Mouse (Mus musculus): ENCODE measurements around the gene Evi5l. TPM values are rescaled to one million over a fixed set of nuclear protein-coding genes. Genes with fewer than 3 reads are reported as not detected.

Evi5l gene
- polyA plus RNA-seq, 1 experiment: 5.7 TPM

- Histone ChIP-seq H3K4me3 (ENCODE audit: low read depth, low read length) (no peak overlapping the region), H3K27ac (ENCODE audit: insufficient read depth, low read length) (no peak overlapping the region), H3K4me1 (ENCODE audit: control insufficient read depth, insufficient read depth, low read length) (peaks cover 1% of the 10 kb centered on the region), H3K9ac (ENCODE audit: low read depth, poor library complexity, severe bottlenecking) (no peak overlapping the region), H3K9me3 (replicated peaks; ENCODE audit: control insufficient read depth, insufficient read depth, low read length, poor library complexity, severe bottlenecking) (no peaks in the 10 kb centered on the region), H3K27me3 (ENCODE audit: control insufficient read depth, insufficient read depth, low read length, poor library complexity, severe bottlenecking) (no peaks in the 10 kb centered on the region), H3K36me3 (ENCODE audit: control insufficient read depth, insufficient read depth, low read length, poor library complexity, severe bottlenecking) (peaks cover 29% of the 10 kb centered on the region)
- TF ChIP-seq CTCF (IDR thresholded peaks at IDR 0.05; ENCODE audit: low read depth, low read length) (no peak), EP300 (IDR thresholded peaks at IDR 0.05; ENCODE audit: insufficient read depth, low read depth, low read length) (no peak), POLR2A (IDR thresholded peaks at IDR 0.05; ENCODE audit: insufficient read depth, low read length) (no peak)
These were observed 90.5 kb downstream of the Evi5l start for GRCm38 (mm10) chr8:4256911-4257310.

DNA sequence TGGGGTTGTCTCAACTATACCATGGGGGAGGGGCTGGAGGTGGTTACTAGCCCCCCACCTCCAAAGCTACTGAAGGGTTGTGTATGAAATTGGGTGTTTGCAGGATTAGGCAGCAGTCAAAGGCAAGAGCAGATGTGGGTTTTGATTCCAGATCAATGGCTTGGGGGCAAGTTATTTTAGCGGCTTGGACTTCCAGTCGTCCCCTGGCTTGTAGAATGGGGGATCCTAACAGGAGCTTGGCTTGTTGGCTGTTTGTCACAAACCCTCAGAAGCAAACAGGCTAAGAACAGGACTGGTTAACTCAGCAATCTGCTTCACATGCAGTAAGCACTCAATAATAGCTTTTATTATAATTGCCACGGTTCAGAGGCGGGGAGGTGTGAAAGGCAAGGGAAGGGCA lies 91.0 kb downstream of the Evi5l start:
- Histone ChIP-seq H3K4me1 (ENCODE audit: control insufficient read depth, insufficient read depth, low read length) (peaks cover 1% of the 10 kb centered on the region), H3K27ac (ENCODE audit: insufficient read depth, low read length) (no peak overlapping the region)

DNA sequence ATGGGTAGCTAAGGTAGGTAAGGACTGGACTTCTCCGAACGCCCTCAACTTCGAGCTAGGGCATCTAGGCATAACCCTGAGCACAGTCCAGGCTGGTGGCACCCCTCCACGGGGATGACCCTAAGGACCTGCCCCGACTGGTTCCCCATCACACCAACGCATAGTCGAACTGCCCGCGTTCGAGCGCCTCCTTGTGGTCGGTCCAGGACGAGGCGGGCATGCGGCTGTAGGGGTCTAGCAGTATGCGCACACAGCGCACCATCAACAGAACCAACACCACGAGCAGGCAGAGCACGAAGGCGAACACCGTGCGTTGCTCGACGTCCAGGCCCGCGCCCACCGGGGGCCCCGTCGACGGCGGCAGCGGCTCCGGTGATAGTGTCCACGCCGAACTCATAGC lies 91.9 kb downstream of the Evi5l start:
- Histone ChIP-seq H3K36me3 (ENCODE audit: control insufficient read depth, insufficient read depth, low read length, poor library complexity, severe bottlenecking) (peaks cover 42% of the 10 kb centered on the region), H3K9me3 (replicated peaks; ENCODE audit: control insufficient read depth, insufficient read depth, low read length, poor library complexity, severe bottlenecking) (no peaks in the 10 kb centered on the region), H3K27ac (ENCODE audit: insufficient read depth, low read length) (peak overlapping the region; percentile 34; the same call in 1 of the 2 replicates), H3K9ac (ENCODE audit: low read depth, poor library complexity, severe bottlenecking) (peak overlapping the region; percentile 51), H3K4me1 (ENCODE audit: control insufficient read depth, insufficient read depth, low read length) (peaks cover 1% of the 10 kb centered on the region), H3K27me3 (ENCODE audit: control insufficient read depth, insufficient read depth, low read length, poor library complexity, severe bottlenecking) (no peaks in the 10 kb centered on the region), H3K4me3 (ENCODE audit: low read depth, low read length) (peak overlapping the region; percentile 70)
- TF ChIP-seq EP300 (IDR thresholded peaks at IDR 0.05; ENCODE audit: insufficient read depth, low read depth, low read length) (0 out of 2 replicates have a peak, but pooled peaks have one; percentile 50), CTCF (IDR thresholded peaks at IDR 0.05; ENCODE audit: low read depth, low read length) (peak; percentile 98), POLR2A (IDR thresholded peaks at IDR 0.05; ENCODE audit: insufficient read depth, low read length) (no peak)

More for the DNA sequence above, 91.0 kb downstream of the Evi5l start:
- no peaks in the 10 kb centered on the region for H3K27me3 ChIP-seq (ENCODE audit: control insufficient read depth, insufficient read depth, low read length, poor library complexity, severe bottlenecking)
- H3K9ac ChIP-seq (ENCODE audit: low read depth, poor library complexity, severe bottlenecking): peak overlapping the region; percentile 51; the same call in 1 of the 2 replicates
- peaks cover 33% of the 10 kb centered on the region for H3K36me3 ChIP-seq (ENCODE audit: control insufficient read depth, insufficient read depth, low read length, poor library complexity, severe bottlenecking)
- H3K9me3 ChIP-seq (replicated peaks; ENCODE audit: control insufficient read depth, insufficient read depth, low read length, poor library complexity, severe bottlenecking): no peaks in the 10 kb centered on the region
- no peak for TF ChIP-seq EP300 (IDR thresholded peaks at IDR 0.05; ENCODE audit: insufficient read depth, low read depth, low read length)
- TF ChIP-seq POLR2A (IDR thresholded peaks at IDR 0.05; ENCODE audit: insufficient read depth, low read length): no peak
- no peak for TF ChIP-seq CTCF (IDR thresholded peaks at IDR 0.05; ENCODE audit: low read depth, low read length)
- H3K4me3 ChIP-seq (ENCODE audit: low read depth, low read length): no peak overlapping the region

GRCm38 (mm10) chr8:4258678-4259077 lies 92.3 kb downstream of the Evi5l start:
- Histone ChIP-seq H3K36me3 (ENCODE audit: control insufficient read depth, insufficient read depth, low read length, poor library complexity, severe bottlenecking) (peaks cover 44% of the 10 kb centered on the region), H3K9me3 (replicated peaks; ENCODE audit: control insufficient read depth, insufficient read depth, low read length, poor library complexity, severe bottlenecking) (no peaks in the 10 kb centered on the region), H3K4me3 (ENCODE audit: low read depth, low read length) (peak overlapping the region; percentile 70), H3K9ac (ENCODE audit: low read depth, poor library complexity, severe bottlenecking) (peak overlapping the region; percentile 51), H3K4me1 (ENCODE audit: control insufficient read depth, insufficient read depth, low read length) (peaks cover 1% of the 10 kb centered on the region), H3K27me3 (ENCODE audit: control insufficient read depth, insufficient read depth, low read length, poor library complexity, severe bottlenecking) (no peaks in the 10 kb centered on the region), H3K27ac (ENCODE audit: insufficient read depth, low read length) (peak overlapping the region; percentile 34; the same call in 1 of the 2 replicates)
- TF ChIP-seq CTCF (IDR thresholded peaks at IDR 0.05; ENCODE audit: low read depth, low read length): no peak
- TF ChIP-seq POLR2A (IDR thresholded peaks at IDR 0.05; ENCODE audit: insufficient read depth, low read length): no peak
- no peak for TF ChIP-seq EP300 (IDR thresholded peaks at IDR 0.05; ENCODE audit: insufficient read depth, low read depth, low read length)

- H3K36me3 ChIP-seq (ENCODE audit: control insufficient read depth, insufficient read depth, low read length, poor library complexity, severe bottlenecking): peaks cover 50% of the 10 kb centered on the region
- TF ChIP-seq POLR2A (IDR thresholded peaks at IDR 0.05; ENCODE audit: insufficient read depth, low read length): no peak
- no peak for TF ChIP-seq CTCF (IDR thresholded peaks at IDR 0.05; ENCODE audit: low read depth, low read length)
- TF ChIP-seq EP300 (IDR thresholded peaks at IDR 0.05; ENCODE audit: insufficient read depth, low read depth, low read length): no peak
- peak within 1 kb of the TSS; percentile 79 for H3K27ac ChIP-seq (ENCODE audit: insufficient read depth, low read length)
- H3K27me3 ChIP-seq (ENCODE audit: control insufficient read depth, insufficient read depth, low read length, poor library complexity, severe bottlenecking): no peaks in the 10 kb centered on the region
- peak within 1 kb of the TSS; percentile 70 for H3K4me3 ChIP-seq (ENCODE audit: low read depth, low read length)
- peak within 1 kb of the TSS; percentile 51 for H3K9ac ChIP-seq (ENCODE audit: low read depth, poor library complexity, severe bottlenecking)
- no peaks in the 10 kb centered on the region for H3K9me3 ChIP-seq (replicated peaks; ENCODE audit: control insufficient read depth, insufficient read depth, low read length, poor library complexity, severe bottlenecking)
- H3K4me1 ChIP-seq (ENCODE audit: control insufficient read depth, insufficient read depth, low read length): peaks cover 1% of the 10 kb centered on the region
These were observed 92.9 kb downstream of the Evi5l start, which contains the start of gene Ctxn1 for GRCm38 (mm10) chr8:4259125-4259804. Gene Ctxn1, minus strand, starts transcription at chr8:4259274.

GRCm38 (mm10) chr8:4259805-4260170 lies 93.4 kb downstream of the Evi5l start:
- no peak overlapping the region for H3K4me3 ChIP-seq (ENCODE audit: low read depth, low read length)
- no peak for TF ChIP-seq EP300 (IDR thresholded peaks at IDR 0.05; ENCODE audit: insufficient read depth, low read depth, low read length)
- no peak for TF ChIP-seq POLR2A (IDR thresholded peaks at IDR 0.05; ENCODE audit: insufficient read depth, low read length)
- no peak for TF ChIP-seq CTCF (IDR thresholded peaks at IDR 0.05; ENCODE audit: low read depth, low read length)
- peaks cover 48% of the 10 kb centered on the region for H3K36me3 ChIP-seq (ENCODE audit: control insufficient read depth, insufficient read depth, low read length, poor library complexity, severe bottlenecking)
- H3K27ac ChIP-seq (ENCODE audit: insufficient read depth, low read length): peak overlapping the region; percentile 79
- H3K9me3 ChIP-seq (replicated peaks; ENCODE audit: control insufficient read depth, insufficient read depth, low read length, poor library complexity, severe bottlenecking): no peaks in the 10 kb centered on the region
- H3K4me1 ChIP-seq (ENCODE audit: control insufficient read depth, insufficient read depth, low read length): peaks cover 1% of the 10 kb centered on the region
- H3K9ac ChIP-seq (ENCODE audit: low read depth, poor library complexity, severe bottlenecking): peak overlapping the region; percentile 51; the same call in 1 of the 2 replicates
- no peaks in the 10 kb centered on the region for H3K27me3 ChIP-seq (ENCODE audit: control insufficient read depth, insufficient read depth, low read length, poor library complexity, severe bottlenecking)

Other genes starting within 250 kb of the Evi5l start
- gene Cd209b, start 239.7 kb upstream of the Evi5l start, polyA plus RNA-seq (2011; ENCODE audit: insufficient read depth, insufficient read length, low read depth, missing spikeins): not detected in 2 replicates
- gene Cd209c, start 211.8 kb upstream of the Evi5l start, polyA plus RNA-seq (2011; ENCODE audit: insufficient read depth, insufficient read length, low read depth, missing spikeins): not detected in 2 replicates
- gene Cd209f, start 60.7 kb upstream of the Evi5l start, polyA plus RNA-seq (2011; ENCODE audit: insufficient read depth, insufficient read length, low read depth, missing spikeins): not detected in 2 replicates
- not detected in 2 replicates for gene Cd209g, start 32.5 kb upstream of the Evi5l start, polyA plus RNA-seq (2011; ENCODE audit: insufficient read depth, insufficient read length, low read depth, missing spikeins)
- 7.2 and 10.7 TPM in 2 replicates for gene Prr36, start 50.9 kb downstream of the Evi5l start, polyA plus RNA-seq (2011; ENCODE audit: insufficient read depth, insufficient read length, low read depth, missing spikeins)
- 1.0 and 1.4 TPM in 2 replicates for gene Lrrc8e, start 60.3 kb downstream of the Evi5l start, polyA plus RNA-seq (2011; ENCODE audit: insufficient read depth, insufficient read length, low read depth, missing spikeins)
- 56.9 and 62.1 TPM in 2 replicates for gene Map2k7, start 72.2 kb downstream of the Evi5l start, polyA plus RNA-seq (2011; ENCODE audit: insufficient read depth, insufficient read length, low read depth, missing spikeins)
- gene Gm49320, start 72.3 kb downstream of the Evi5l start, polyA plus RNA-seq (2011; ENCODE audit: insufficient read depth, insufficient read length, low read depth, missing spikeins): 0.33 and 1.2 TPM in 2 replicates
- gene Tgfbr3l, start 81.6 kb downstream of the Evi5l start, polyA plus RNA-seq (2011; ENCODE audit: insufficient read depth, insufficient read length, low read depth, missing spikeins): 4.2 and 5.6 TPM in 2 replicates
- 26.8 and 29.0 TPM in 2 replicates for gene Snapc2, start 86.5 kb downstream of the Evi5l start, polyA plus RNA-seq (2011; ENCODE audit: insufficient read depth, insufficient read length, low read depth, missing spikeins)
- 21.6 and 25.0 TPM in 2 replicates for gene Ctxn1, start 92.7 kb downstream of the Evi5l start, polyA plus RNA-seq (2011; ENCODE audit: insufficient read depth, insufficient read length, low read depth, missing spikeins)
- gene Timm44, start 109.3 kb downstream of the Evi5l start, polyA plus RNA-seq (2011; ENCODE audit: insufficient read depth, insufficient read length, low read depth, missing spikeins): 99.1 and 103 TPM in 2 replicates
- 35.1 and 40.2 TPM in 2 replicates for gene Ccl25, start 158.6 kb downstream of the Evi5l start, polyA plus RNA-seq (2011; ENCODE audit: insufficient read depth, insufficient read length, low read depth, missing spikeins)
- gene Elavl1, start 158.8 kb downstream of the Evi5l start, polyA plus RNA-seq (2011; ENCODE audit: insufficient read depth, insufficient read length, low read depth, missing spikeins): 118 and 123 TPM in 2 replicates